Mouse (Mus musculus) midbrain, postnatal 0 days (tissue): ENCODE data around the gene Cdr2l. TPM values are rescaled to one million over a fixed set of nuclear protein-coding genes. Genes with fewer than 3 reads are reported as not detected.
A peak's percentile ranks its signal among the peaks of the same experiment; 100 is the strongest.

ENCODE experiments used
- ATAC-seq: fragments of 200-750 bp; cut with Nextera tagmentation; 2 replicates; pipeline ENCODE4 v1.8.0; 2017; ENCODE audit warnings: moderate number of reproducible peaks, mild to moderate bottlenecking, moderate TSS enrichment, moderate library complexity; ENCODE audit not compliant: low FRiP score
- DNase-seq: peaks from one replicate; pipeline ENCODE4 v3.0.0-alpha.2; 2015; ENCODE audit warnings: low spot score
- H3K27ac ChIP-seq: fragments of 300-500 bp; sonication (generic); 2 replicates; pipeline ENCODE4 v1.5.1; 2014; ENCODE audit warnings: low read depth, mild to moderate bottlenecking, low read length, mixed read lengths
- H3K27me3 ChIP-seq: fragments of 300-500 bp; sonication (generic); 2 replicates; pipeline ENCODE4 v1.6.1; 2014; ENCODE audit warnings: low read length, control low read depth, mixed read lengths; ENCODE audit not compliant: insufficient read depth
- H3K36me3 ChIP-seq: fragments of 300-500 bp; sonication (generic); 2 replicates; pipeline ENCODE4 v1.6.1; 2014; ENCODE audit warnings: low read length, control low read depth, mixed read lengths; ENCODE audit not compliant: insufficient read depth
- H3K4me1 ChIP-seq: fragments of 300-500 bp; sonication (generic); 2 replicates; pipeline ENCODE4 v1.6.1; 2014; ENCODE audit warnings: mild to moderate bottlenecking, control low read depth, antibody characterized with exemption, low read length, mixed read lengths; ENCODE audit not compliant: insufficient read depth
- H3K4me2 ChIP-seq: fragments of 300-500 bp; sonication (generic); 2 replicates; pipeline ENCODE4 v1.6.1; 2014; ENCODE audit warnings: low read depth, mild to moderate bottlenecking, low read length, mixed read lengths; ENCODE audit not compliant: poor library complexity, severe bottlenecking
- H3K4me3 ChIP-seq: fragments of 300-500 bp; sonication (generic); 2 replicates; pipeline ENCODE4 v1.5.1; 2014; ENCODE audit warnings: low read depth, mild to moderate bottlenecking, low read length, moderate library complexity
- H3K9ac ChIP-seq: fragments of 300-500 bp; sonication (generic); replicated peaks from 2 replicates; pipeline ENCODE4 v1.6.1; 2014; ENCODE audit warnings: mild to moderate bottlenecking, low read length, moderate library complexity, mixed read lengths; ENCODE audit not compliant: poor library complexity, severe bottlenecking
- H3K9me3 ChIP-seq: fragments of 300-500 bp; sonication (generic); 2 replicates; pipeline ENCODE4 v1.6.1; 2016; ENCODE audit warnings: low read length, control low read depth
- CTCF ChIP-seq: IDR thresholded peaks from 2 replicates; pipeline ENCODE4 v1.5.1; 2016; ENCODE audit warnings: antibody characterized with exemption, mild to moderate bottlenecking
- WGBS: fragments of 180-500 bp; shearing (Covaris S2); extraction: QIAGEN DNeasy Blood & Tissue Kit; methylation state at CpG from one replicate; pipeline ENCODE4 v1.1.7; 2014; 5-methylcytosine and 5-hydroxymethylcytosine counted together
- polyA plus RNA-seq: library from polyadenylated mRNA; unstranded; fragments of >200 nt; fragmentation: Nextera tagmentation; extraction: Ambion mirVana; gene quantifications from 2 replicates; pipeline ENCODE4 v1.2.1, GENCODE M21; 2015
- total RNA-seq: library from RNA; depleted of rRNA; stranded (reverse); fragments of >200 nt; gene quantifications from 2 replicates; pipeline ENCODE4 v1.2.3, GENCODE M21; 2014

Gene Cdr2l
- total and polyA plus RNA-seq, 2 experiments from 2014 or later: 17.2 to 68.8 TPM

DNA sequence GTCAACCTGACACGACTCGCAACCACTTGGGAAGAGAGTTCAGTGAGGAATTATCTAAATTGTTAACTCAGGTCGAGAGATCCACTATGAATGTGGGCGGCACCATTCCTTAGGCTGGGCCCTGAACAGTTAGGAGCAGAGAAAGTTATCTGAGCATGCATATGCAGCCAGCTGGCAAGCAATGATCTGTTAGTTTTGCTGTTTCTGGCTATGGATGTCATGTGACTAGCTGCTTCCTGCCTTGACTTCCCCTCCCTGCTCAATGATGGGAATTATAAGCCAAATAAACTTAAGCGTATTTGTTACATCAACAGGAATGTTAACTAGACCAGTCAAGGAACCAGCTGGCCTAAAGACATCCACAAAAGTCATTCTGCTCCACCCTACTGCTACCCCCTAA, 28.3 kb upstream of the Cdr2l start:
- Histone ChIP-seq H3K4me3 (no peak overlapping the region), H3K9me3 (no peaks in the 10 kb centered on the region), H3K36me3 (peaks cover 69% of the 10 kb centered on the region), H3K9ac (no peak overlapping the region), H3K27ac (no peak overlapping the region), H3K4me2 (no peak overlapping the region), H3K27me3 (no peaks in the 10 kb centered on the region), H3K4me1 (no peaks in the 10 kb centered on the region)
- TF ChIP-seq CTCF: no peak
- WGBS: 94% methylated on average over 5 of the region's 5 CpGs
- DNase-seq (no peak), ATAC-seq (no peak)

- Histone ChIP-seq H3K36me3 (peaks cover 63% of the 10 kb centered on the region), H3K27ac (no peak overlapping the region), H3K9me3 (no peaks in the 10 kb centered on the region), H3K4me1 (no peaks in the 10 kb centered on the region), H3K9ac (no peak overlapping the region), H3K27me3 (no peaks in the 10 kb centered on the region), H3K4me3 (no peak overlapping the region), H3K4me2 (no peak overlapping the region)
- ATAC-seq (peak; percentile 6; the same call in 1 of the 2 replicates), DNase-seq (peak; percentile 89)
- WGBS: 9% methylated on average over 8 of the region's 8 CpGs
- TF ChIP-seq CTCF: peak; percentile 99
Measured at GRCm38 (mm10) chr11:115354183-115354582, 27.5 kb upstream of the Cdr2l start.

- Histone ChIP-seq H3K4me3 (no peak overlapping the region), H3K9ac (0 out of 2 replicates have a peak overlapping the region, but pooled peaks have one; percentile 20), H3K36me3 (peaks cover 32% of the 10 kb centered on the region), H3K4me1 (no peaks in the 10 kb centered on the region), H3K9me3 (no peaks in the 10 kb centered on the region), H3K27ac (peak overlapping the region; percentile 34), H3K4me2 (no peak overlapping the region), H3K27me3 (no peaks in the 10 kb centered on the region)
- ATAC-seq: peak; percentile 74
- WGBS: 16% methylated on average over 5 of the region's 5 CpGs
- peak; percentile 92 for DNase-seq
- peak; percentile 80 for TF ChIP-seq CTCF
Measured at GRCm38 (mm10) chr11:115358468-115358867, 23.2 kb upstream of the Cdr2l start.

DNA sequence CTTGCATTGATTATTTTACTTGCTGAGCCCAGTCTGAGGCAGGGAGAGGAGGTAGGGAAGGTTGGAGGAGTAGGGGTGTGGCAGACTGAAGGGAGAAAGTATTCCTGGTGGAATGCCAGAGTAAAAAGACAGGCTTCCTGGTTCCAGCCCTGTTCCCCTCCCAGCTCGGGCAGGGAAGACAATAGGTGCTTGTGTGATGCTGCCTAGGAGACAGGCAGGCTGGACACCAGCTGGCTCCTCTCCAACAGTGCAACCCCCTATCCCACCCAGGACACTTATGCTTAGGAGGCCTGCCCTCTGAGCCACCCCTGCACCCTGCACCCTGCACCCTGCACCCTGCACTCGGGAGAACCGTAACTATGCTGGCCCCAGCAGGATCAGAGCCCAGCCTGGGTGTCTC, 22.4 kb upstream of the Cdr2l start:
- DNase-seq (no peak), ATAC-seq (no peak)
- Histone ChIP-seq H3K27ac (no peak overlapping the region), H3K4me3 (no peak overlapping the region), H3K27me3 (no peaks in the 10 kb centered on the region), H3K9me3 (no peaks in the 10 kb centered on the region), H3K36me3 (peaks cover 29% of the 10 kb centered on the region), H3K4me2 (no peak overlapping the region), H3K4me1 (no peaks in the 10 kb centered on the region), H3K9ac (no peak overlapping the region)
- 45% methylated on average over 3 of the region's 3 CpGs for WGBS
- TF ChIP-seq CTCF: no peak

DNA sequence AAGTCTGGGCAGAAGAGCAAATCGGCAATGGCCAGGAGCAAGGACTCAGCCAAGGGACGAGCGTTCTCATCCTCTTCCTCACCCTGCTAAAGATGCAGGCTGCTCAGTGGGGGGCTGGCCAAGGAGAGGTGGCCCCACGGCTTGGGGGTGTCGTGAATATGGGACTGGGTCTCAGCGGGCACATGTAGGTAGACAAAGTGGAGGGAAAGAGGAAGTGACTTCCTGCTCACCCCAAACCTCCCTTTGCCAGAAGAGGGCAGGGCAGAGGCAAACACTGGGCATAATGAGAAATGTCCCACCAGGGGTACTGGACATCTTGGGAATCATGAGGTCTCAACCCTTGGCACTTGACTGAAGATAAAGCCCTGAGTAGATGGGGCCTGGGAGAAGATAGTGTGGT, 22.0 kb upstream of the Cdr2l start:
- H3K4me2 ChIP-seq: no peak overlapping the region
- WGBS: 50% methylated on average over 6 of the region's 6 CpGs
- no peaks in the 10 kb centered on the region for H3K27me3 ChIP-seq
- H3K27ac ChIP-seq: no peak overlapping the region
- DNase-seq (no peak), ATAC-seq (no peak)
- peak; percentile 49 for TF ChIP-seq CTCF
- H3K4me3 ChIP-seq: no peak overlapping the region
- no peaks in the 10 kb centered on the region for H3K4me1 ChIP-seq
- no peak overlapping the region for H3K9ac ChIP-seq
- no peaks in the 10 kb centered on the region for H3K9me3 ChIP-seq
- peaks cover 29% of the 10 kb centered on the region for H3K36me3 ChIP-seq

GRCm38 (mm10) chr11:115364136-115364535, 17.6 kb upstream of the Cdr2l start:
- H3K27me3 ChIP-seq: no peaks in the 10 kb centered on the region
- no peak overlapping the region for H3K4me2 ChIP-seq
- DNase-seq (no peak), ATAC-seq (no peak)
- no peaks in the 10 kb centered on the region for H3K9me3 ChIP-seq
- H3K9ac ChIP-seq: no peak overlapping the region
- no peak overlapping the region for H3K4me3 ChIP-seq
- WGBS: 87% methylated on average over 3 of the region's 3 CpGs
- H3K36me3 ChIP-seq: peaks cover 6% of the 10 kb centered on the region
- peaks cover 8% of the 10 kb centered on the region; the same call in 1 of the 2 replicates for H3K4me1 ChIP-seq
- H3K27ac ChIP-seq: no peak overlapping the region
- no peak for TF ChIP-seq CTCF
